Mouse (Mus musculus): ENCODE measurements around the gene Tsn. TPM values are rescaled to one million over a fixed set of nuclear protein-coding genes. Genes with fewer than 3 reads are reported as not detected.

Gene Tsn
- polyA plus RNA-seq (2014; fragmentation: Nextera tagmentation; extraction: Ambion mirVana), result 436 and 439 TPM in 2 replicates

DNA sequence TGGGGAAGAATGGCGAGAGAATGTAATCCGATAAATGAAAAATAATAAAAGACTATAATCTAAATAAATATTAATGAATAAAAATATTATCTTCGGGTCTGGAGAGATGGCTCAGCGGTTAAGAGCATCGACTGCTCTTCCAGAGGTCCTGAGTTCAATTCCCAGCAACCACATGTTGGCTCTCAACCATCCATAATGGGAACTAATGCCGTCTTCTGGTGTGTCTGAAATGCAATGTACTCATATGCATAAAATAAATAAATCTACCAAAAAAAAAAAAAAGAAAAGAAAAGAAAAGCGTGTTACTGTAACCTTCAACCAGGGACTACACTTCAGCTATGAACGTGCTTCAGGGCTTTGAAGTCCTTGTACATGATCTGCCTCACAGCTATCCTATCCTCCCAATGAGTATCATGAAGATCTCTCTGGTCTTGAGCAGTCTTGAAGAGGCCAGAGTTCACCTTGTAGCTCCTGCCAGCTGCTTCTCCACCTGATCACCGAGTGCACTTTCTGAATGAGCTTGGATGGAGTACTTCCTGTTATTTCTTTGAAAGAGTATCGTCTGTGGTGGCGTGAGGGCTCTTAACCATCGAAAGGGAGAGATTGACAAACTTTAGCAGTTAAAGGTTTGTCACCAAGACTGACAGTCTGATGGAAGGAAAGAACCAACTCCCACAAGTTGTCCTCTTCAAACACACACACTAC lies at the start of gene Tsn:
Gene Tsn, minus strand, starts transcription at position 118 of the 705 bp plus-strand sequence.
- H3K27me3 ChIP-seq (ENCODE audit: control insufficient read depth, insufficient read depth, low read length), result no peaks in the 10 kb centered on the region; the same call in 1 of the 2 replicates
- peak within 1 kb of the TSS; percentile 82 for H3K4me3 ChIP-seq (replicated peaks; ENCODE audit: low read length)
- DNase-seq (ENCODE audit: low spot score) (no peak), ATAC-seq (ENCODE audit: low FRiP score) (peak; percentile 35; the same call in 1 of the 2 replicates)
- WGBS, result 56% methylated on average over 12 of the region's 12 CpGs
- H3K9me3 ChIP-seq (ENCODE audit: control insufficient read depth, low read length), result no peaks in the 10 kb centered on the region
- peak within 1 kb of the TSS; percentile 87 for H3K4me2 ChIP-seq (replicated peaks)
- H3K36me3 ChIP-seq (replicated peaks; ENCODE audit: control insufficient read depth, insufficient read depth), result peaks cover 7% of the 10 kb centered on the region
- peak within 1 kb of the TSS; percentile 88 for H3K9ac ChIP-seq
- H3K27ac ChIP-seq, result peak within 1 kb of the TSS; percentile 90
- H3K4me1 ChIP-seq (replicated peaks; ENCODE audit: control insufficient read depth, insufficient read depth, low read length), result peaks cover 13% of the 10 kb centered on the region

DNA sequence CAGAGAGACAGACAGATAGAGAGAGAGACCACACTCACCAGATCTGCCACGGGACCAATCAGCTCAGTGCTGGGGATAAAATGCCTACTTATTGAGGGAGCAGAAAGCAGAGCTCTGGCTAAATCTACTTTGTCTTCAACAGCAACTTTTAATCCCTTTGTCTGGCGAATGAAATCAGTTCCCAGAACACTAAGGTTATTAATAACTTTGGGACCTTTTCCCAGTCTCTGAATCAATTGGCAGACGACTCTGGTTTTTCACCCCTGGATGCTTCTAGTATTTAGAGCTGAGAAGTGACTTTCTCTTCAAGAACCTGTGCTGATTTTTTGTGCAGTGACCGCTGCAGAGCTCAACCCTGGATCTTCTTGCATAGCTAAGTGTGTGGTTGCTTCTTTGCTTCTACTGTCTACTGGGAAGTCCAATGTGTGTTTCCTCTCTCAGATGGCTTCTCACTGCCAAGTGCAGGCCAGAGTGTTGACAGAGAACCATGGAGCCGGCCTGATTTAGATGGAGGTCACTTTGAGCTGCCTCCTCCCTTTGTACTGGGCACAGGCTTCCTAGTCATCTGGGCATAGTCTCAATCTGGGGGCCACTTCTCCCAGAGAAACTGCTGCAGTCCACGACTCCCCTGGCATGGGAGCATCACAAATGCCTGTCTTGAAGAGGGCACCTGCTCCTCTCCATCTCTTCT lies 47.7 kb upstream of the Tsn start:
- H3K4me3 ChIP-seq (replicated peaks; ENCODE audit: low read length), result no peak overlapping the region
- ATAC-seq (ENCODE audit: low FRiP score) (no peak), DNase-seq (ENCODE audit: low spot score) (no peak)
- H3K4me1 ChIP-seq (replicated peaks; ENCODE audit: control insufficient read depth, insufficient read depth, low read length), result no peaks in the 10 kb centered on the region
- H3K36me3 ChIP-seq (replicated peaks; ENCODE audit: control insufficient read depth, insufficient read depth), result no peaks in the 10 kb centered on the region
- H3K27ac ChIP-seq, result no peak overlapping the region
- H3K4me2 ChIP-seq (replicated peaks), result no peak overlapping the region
- no peaks in the 10 kb centered on the region for H3K27me3 ChIP-seq (ENCODE audit: control insufficient read depth, insufficient read depth, low read length)
- no peak overlapping the region for H3K9ac ChIP-seq
- 73% methylated on average over 6 of the region's 6 CpGs for WGBS
- H3K9me3 ChIP-seq (ENCODE audit: control insufficient read depth, low read length), result no peaks in the 10 kb centered on the region

DNA sequence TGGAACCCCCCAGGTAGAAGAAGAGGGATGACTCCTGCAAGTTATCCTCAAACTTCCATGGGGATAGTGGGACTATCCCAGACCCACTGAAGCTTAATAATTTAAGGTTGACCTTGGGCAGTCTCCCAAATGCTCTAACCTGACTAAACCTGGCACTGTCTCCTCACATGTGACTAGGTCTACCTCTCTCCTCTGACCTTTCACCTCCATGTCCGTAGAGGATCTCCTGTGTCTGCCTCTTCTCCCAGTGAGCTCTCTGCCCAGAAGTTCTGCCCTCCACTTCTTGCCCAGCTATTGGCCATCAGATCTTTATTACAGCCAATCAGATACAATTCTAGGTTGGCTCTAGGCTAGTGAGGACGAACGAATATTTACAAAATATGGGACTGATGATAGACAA lies 38.4 kb upstream of the Tsn start:
- Histone ChIP-seq H3K4me2 (replicated peaks) (no peak overlapping the region), H3K9me3 (ENCODE audit: control insufficient read depth, low read length) (no peaks in the 10 kb centered on the region), H3K4me1 (replicated peaks; ENCODE audit: control insufficient read depth, insufficient read depth, low read length) (no peaks in the 10 kb centered on the region), H3K9ac (no peak overlapping the region), H3K27ac (no peak overlapping the region), H3K36me3 (replicated peaks; ENCODE audit: control insufficient read depth, insufficient read depth) (no peaks in the 10 kb centered on the region), H3K4me3 (replicated peaks; ENCODE audit: low read length) (no peak overlapping the region), H3K27me3 (ENCODE audit: control insufficient read depth, insufficient read depth, low read length) (no peaks in the 10 kb centered on the region)
- WGBS, result 81% methylated on average over 3 of the region's 3 CpGs
- no peak for DNase-seq (ENCODE audit: low spot score)
- no peak for ATAC-seq (ENCODE audit: low FRiP score)

DNA sequence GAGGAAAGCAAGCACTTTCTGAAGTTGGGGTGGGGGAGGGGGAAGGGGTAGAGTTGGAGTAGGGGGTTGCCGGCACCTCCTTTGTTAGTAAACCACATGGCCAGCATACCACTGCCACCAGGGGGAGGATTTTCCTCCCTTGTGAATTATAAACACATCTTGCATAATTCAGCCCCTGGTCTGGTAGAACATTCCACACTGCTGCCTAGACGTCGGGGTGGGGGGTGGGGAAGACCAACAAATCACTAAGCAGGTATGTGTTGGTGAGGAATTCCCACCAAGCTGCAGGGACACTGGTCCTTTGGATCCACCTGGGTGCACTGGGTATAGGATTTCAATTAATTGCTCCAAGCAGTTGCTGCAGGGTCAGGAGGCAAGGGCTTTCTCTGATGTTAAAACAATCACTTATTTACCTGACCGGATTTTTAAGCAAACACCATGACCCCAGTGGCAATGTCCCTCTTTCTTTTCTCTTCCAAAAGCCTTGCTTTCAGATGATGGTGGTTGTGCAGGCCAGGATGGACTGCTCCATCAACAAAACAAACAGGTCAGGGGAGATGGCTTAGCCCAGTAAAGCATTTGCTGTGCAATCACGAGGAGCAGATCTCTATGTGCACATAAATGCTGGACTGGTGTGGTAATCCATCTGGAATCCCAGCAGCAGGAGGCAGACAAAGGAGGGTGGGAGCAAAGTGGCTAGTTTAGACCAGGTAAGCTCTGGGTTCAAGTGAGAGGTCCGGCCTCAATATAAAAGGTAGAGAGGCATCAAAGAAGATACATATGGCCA lies 32.3 kb upstream of the Tsn start:
- no peaks in the 10 kb centered on the region for H3K36me3 ChIP-seq (replicated peaks; ENCODE audit: control insufficient read depth, insufficient read depth)
- no peak overlapping the region for H3K4me2 ChIP-seq (replicated peaks)
- H3K27ac ChIP-seq, result no peak overlapping the region
- WGBS, result 40% methylated on average over 6 of the region's 6 CpGs
- no peaks in the 10 kb centered on the region for H3K4me1 ChIP-seq (replicated peaks; ENCODE audit: control insufficient read depth, insufficient read depth, low read length)
- H3K4me3 ChIP-seq (replicated peaks; ENCODE audit: low read length), result no peak overlapping the region
- DNase-seq (ENCODE audit: low spot score) (no peak), ATAC-seq (ENCODE audit: low FRiP score) (no peak)
- H3K9ac ChIP-seq, result no peak overlapping the region
- H3K27me3 ChIP-seq (ENCODE audit: control insufficient read depth, insufficient read depth, low read length), result no peaks in the 10 kb centered on the region
- H3K9me3 ChIP-seq (ENCODE audit: control insufficient read depth, low read length), result no peaks in the 10 kb centered on the region

DNA sequence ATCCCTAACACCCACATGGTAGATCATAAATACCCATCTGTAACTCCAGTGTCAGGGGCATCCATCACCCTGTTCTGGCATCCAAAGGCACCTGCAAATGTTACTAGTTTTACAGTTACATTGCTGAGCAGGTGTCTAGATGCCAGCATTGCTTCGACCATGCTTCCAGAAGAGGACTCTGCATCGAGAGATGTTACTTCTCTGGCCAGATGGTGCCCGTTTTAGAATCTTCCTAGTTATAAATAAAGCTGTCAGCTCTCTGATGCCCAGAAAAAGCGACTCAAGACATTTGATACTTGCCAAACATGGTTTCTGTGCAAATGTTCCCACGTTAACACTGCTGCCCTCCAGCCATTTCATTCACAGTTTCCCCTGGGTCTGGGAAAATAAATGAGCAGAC lies 26.4 kb upstream of the Tsn start:
- Histone ChIP-seq H3K27me3 (ENCODE audit: control insufficient read depth, insufficient read depth, low read length) (no peaks in the 10 kb centered on the region), H3K4me2 (replicated peaks) (no peak overlapping the region), H3K4me3 (replicated peaks; ENCODE audit: low read length) (no peak overlapping the region), H3K9ac (no peak overlapping the region), H3K27ac (no peak overlapping the region), H3K4me1 (replicated peaks; ENCODE audit: control insufficient read depth, insufficient read depth, low read length) (no peaks in the 10 kb centered on the region), H3K36me3 (replicated peaks; ENCODE audit: control insufficient read depth, insufficient read depth) (peaks cover 22% of the 10 kb centered on the region), H3K9me3 (ENCODE audit: control insufficient read depth, low read length) (no peaks in the 10 kb centered on the region)
- DNase-seq (ENCODE audit: low spot score), result no peak
- WGBS, result 89% methylated on average over 5 of the region's 5 CpGs
- no peak for ATAC-seq (ENCODE audit: low FRiP score)

DNA sequence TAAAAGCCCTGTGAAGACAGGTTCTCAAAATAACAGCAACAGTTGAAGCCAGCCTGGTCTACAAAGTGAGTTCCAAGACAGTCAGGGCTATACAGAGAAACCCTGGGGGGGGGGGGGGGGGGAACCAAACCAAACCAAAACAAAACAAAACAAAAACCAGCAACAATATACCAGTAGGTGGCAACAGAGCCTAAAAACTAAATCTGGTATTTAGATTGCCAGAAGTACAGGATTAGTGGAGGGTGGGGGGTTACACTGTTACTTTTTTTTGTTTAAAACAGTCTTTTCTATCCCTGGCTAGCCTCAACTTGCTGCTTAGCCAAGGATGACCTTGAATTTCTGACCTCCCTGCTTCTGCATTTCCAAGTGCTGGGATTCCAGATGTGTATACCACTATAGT lies 24.3 kb upstream of the Tsn start:
- ATAC-seq (ENCODE audit: low FRiP score) (no peak), DNase-seq (ENCODE audit: low spot score) (peak; percentile 47)
- H3K4me1 ChIP-seq (replicated peaks; ENCODE audit: control insufficient read depth, insufficient read depth, low read length), result no peaks in the 10 kb centered on the region
- H3K27me3 ChIP-seq (ENCODE audit: control insufficient read depth, insufficient read depth, low read length), result no peaks in the 10 kb centered on the region
- H3K36me3 ChIP-seq (replicated peaks; ENCODE audit: control insufficient read depth, insufficient read depth), result peaks cover 43% of the 10 kb centered on the region
- H3K9ac ChIP-seq, result no peak overlapping the region
- H3K9me3 ChIP-seq (ENCODE audit: control insufficient read depth, low read length), result no peaks in the 10 kb centered on the region
- H3K27ac ChIP-seq, result no peak overlapping the region
- H3K4me2 ChIP-seq (replicated peaks), result no peak overlapping the region
- no peak overlapping the region for H3K4me3 ChIP-seq (replicated peaks; ENCODE audit: low read length)

DNA sequence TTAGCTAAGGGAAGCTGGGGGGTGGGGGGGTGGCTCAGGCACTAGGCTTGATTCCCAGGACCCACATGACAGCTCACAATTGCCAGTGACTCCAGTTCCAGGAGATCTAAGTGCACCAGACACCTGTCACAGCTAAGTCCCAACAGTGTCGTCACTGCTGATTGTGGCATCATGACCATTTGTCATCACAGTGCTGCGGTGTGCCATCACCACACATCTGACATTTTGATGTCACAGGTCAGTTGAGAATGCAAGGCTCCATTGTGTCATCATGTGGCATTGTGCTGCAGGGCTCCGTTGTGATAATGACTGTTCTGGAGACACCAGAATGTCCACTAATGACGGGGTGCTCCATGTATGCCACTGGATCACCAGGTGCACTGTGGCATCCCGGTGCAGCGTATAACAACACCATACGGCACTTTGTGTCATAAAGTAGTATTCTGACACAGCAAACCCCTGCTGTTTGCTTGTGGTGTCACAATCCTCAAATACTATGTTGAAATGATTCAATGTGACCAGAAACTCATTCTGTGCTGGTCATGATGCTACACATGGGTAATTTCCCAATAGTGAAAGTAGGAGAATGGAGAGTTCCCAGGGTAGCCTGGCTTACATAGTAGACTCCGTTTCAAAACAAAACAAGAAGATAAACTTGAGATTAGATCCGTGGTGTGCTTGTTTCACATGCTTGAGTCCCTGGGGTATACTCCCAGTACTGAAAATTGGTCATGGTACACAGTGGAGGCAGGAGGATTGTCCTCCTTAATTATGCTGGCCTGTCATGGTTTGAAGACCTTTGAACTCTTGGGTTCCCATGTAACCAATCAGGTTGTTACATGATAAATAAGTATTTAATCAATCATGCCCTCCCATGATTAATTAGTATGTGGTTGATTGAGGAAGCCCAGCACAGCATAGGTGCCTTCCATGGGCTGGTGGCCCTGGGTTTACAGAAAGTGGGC lies 23.5 kb upstream of the Tsn start:
- Histone ChIP-seq H3K27ac (no peak overlapping the region), H3K9me3 (ENCODE audit: control insufficient read depth, low read length) (no peaks in the 10 kb centered on the region), H3K4me2 (replicated peaks) (no peak overlapping the region), H3K4me3 (replicated peaks; ENCODE audit: low read length) (no peak overlapping the region), H3K9ac (no peak overlapping the region), H3K27me3 (ENCODE audit: control insufficient read depth, insufficient read depth, low read length) (no peaks in the 10 kb centered on the region), H3K4me1 (replicated peaks; ENCODE audit: control insufficient read depth, insufficient read depth, low read length) (no peaks in the 10 kb centered on the region), H3K36me3 (replicated peaks; ENCODE audit: control insufficient read depth, insufficient read depth) (peaks cover 51% of the 10 kb centered on the region)
- 83% methylated on average over 9 of the region's 9 CpGs for WGBS
- DNase-seq (ENCODE audit: low spot score), result no peak
- ATAC-seq (ENCODE audit: low FRiP score), result no peak; the same call in 1 of the 2 replicates

DNA sequence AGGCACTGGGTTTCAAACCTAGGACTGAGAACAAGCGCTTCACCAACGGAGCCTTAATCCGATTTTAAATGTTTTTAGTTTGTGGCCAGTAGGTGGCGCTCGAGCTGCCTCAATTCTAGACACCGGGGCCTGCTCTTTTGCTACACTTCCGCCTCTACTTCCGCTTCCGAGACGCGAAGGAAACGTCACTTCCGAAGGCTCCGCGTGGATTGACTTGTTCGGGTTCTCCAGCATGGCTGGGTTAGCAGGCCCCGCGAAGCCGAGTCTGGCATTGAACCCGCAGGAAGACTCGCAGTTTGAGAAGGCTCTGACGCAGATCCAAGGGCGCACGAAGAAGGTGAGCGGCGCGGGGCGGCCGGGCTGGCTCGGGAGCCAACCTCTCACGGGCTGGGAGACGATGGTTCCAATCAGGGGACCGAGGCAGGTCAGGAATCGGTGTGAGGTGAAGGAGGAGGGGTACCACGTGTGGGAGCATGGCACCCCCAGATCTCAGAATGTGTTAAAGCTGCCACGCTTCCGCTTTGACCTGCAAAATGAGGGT lies 10.2 kb upstream of the Tsn start, which contains the start of gene Nifk:
Gene Nifk, plus strand, starts transcription at position 179 of the 541 bp plus-strand sequence.
- peak within 1 kb of the TSS; percentile 88 for H3K4me3 ChIP-seq (replicated peaks; ENCODE audit: low read length)
- no peaks in the 10 kb centered on the region for H3K27me3 ChIP-seq (ENCODE audit: control insufficient read depth, insufficient read depth, low read length)
- peaks cover 9% of the 10 kb centered on the region for H3K4me1 ChIP-seq (replicated peaks; ENCODE audit: control insufficient read depth, insufficient read depth, low read length)
- H3K36me3 ChIP-seq (replicated peaks; ENCODE audit: control insufficient read depth, insufficient read depth), result peaks cover 29% of the 10 kb centered on the region
- ATAC-seq (ENCODE audit: low FRiP score), result peak; percentile 96
- H3K9me3 ChIP-seq (ENCODE audit: control insufficient read depth, low read length), result no peaks in the 10 kb centered on the region
- no peak within 1 kb of the TSS for H3K27ac ChIP-seq
- under 1% methylated on average over 37 of the region's 37 CpGs for WGBS
- peak; percentile 98 for DNase-seq (ENCODE audit: low spot score)
- peak within 1 kb of the TSS; percentile 85 for H3K9ac ChIP-seq
- H3K4me2 ChIP-seq (replicated peaks), result peak within 1 kb of the TSS; percentile 87

All from hindbrain, embryonic 14.5 days (tissue).